Mouse (Mus musculus) neural tube, embryonic 13.5 days (tissue): Measurements from ENCODE around the gene Ly6c2. TPM values are rescaled to one million over a fixed set of nuclear protein-coding genes. Genes with fewer than 3 reads are reported as not detected.
"Not testable (repeated sequence)": the region's sequence is repeated elsewhere in the genome, so short reads cannot be mapped to it uniquely, and the experiment has no call there.

Experiments
- ATAC-seq: fragments of 200-750 bp; cut with Nextera tagmentation; 2 replicates; pipeline ENCODE4 v1.8.0; 2017; ENCODE audit warnings: low read depth, mild to moderate bottlenecking, moderate TSS enrichment, moderate library complexity
- H3K27ac ChIP-seq: fragments of 300-500 bp; sonication (generic); replicated peaks from 2 replicates; pipeline ENCODE4 v1.5.1; 2015; ENCODE audit warnings: moderate library complexity, mild to moderate bottlenecking, inconsistent platforms
- H3K27me3 ChIP-seq: fragments of 300-500 bp; sonication (generic); 2 replicates; pipeline ENCODE4 v1.6.1; 2015; ENCODE audit warnings: mild to moderate bottlenecking, inconsistent platforms
- H3K36me3 ChIP-seq: fragments of 300-500 bp; sonication (generic); 2 replicates; pipeline ENCODE4 v1.6.1; 2015; ENCODE audit warnings: mild to moderate bottlenecking, inconsistent platforms
- H3K4me1 ChIP-seq: fragments of 300-500 bp; sonication (generic); replicated peaks from 2 replicates; pipeline ENCODE4 v1.6.1; 2015; ENCODE audit warnings: inconsistent platforms
- H3K4me2 ChIP-seq: fragments of 300-500 bp; sonication (generic); 2 replicates; pipeline ENCODE4 v1.6.1; 2015; ENCODE audit warnings: inconsistent platforms, mild to moderate bottlenecking, moderate library complexity
- H3K4me3 ChIP-seq: fragments of 300-500 bp; sonication (generic); 2 replicates; pipeline ENCODE4 v1.5.1; 2015; ENCODE audit warnings: mild to moderate bottlenecking, inconsistent platforms
- H3K9ac ChIP-seq: fragments of 300-500 bp; sonication (generic); 2 replicates; pipeline ENCODE4 v1.6.1; 2015; ENCODE audit warnings: moderate library complexity, mild to moderate bottlenecking, inconsistent platforms
- H3K9me3 ChIP-seq: fragments of 300-500 bp; sonication (generic); 2 replicates; pipeline ENCODE4 v1.6.1; 2016; ENCODE audit warnings: inconsistent platforms
- WGBS: fragments of 180-500 bp; shearing (Covaris S2); methylation state at CpG from one replicate; pipeline ENCODE4 v1.1.7; 2015; 5-methylcytosine and 5-hydroxymethylcytosine counted together
- polyA plus RNA-seq: library from polyadenylated mRNA; unstranded; fragments of >200 nt; fragmentation: Nextera tagmentation; extraction: Ambion mirVana; gene quantifications from 2 replicates; pipeline ENCODE4 v1.2.1, GENCODE M21; 2015

Ly6c2 gene
- polyA plus RNA-seq, 1 experiment from 2014 or later: not detected

DNA sequence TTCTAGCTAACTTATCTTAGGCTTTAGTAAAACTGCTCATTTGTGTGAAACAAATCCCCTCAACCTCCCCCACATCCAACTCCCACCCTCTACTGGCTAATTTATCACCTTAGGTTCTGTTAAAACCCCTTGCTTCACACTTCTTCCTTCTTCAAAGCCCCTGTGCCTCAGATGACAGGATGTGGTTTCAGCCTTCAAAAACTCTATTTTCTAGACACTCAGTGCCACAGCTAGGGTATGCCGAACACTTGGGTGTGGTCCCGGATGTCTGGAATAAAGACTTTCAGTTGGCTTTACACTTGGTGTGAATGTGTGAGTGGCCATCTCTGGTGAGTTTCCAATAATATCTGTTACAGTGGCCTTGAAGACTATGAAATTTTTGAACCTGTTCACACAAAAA, 4.8 kb upstream of the Ly6c2 start:
- Histone ChIP-seq H3K27me3 (no peaks in the 10 kb centered on the region), H3K9me3 (no peaks in the 10 kb centered on the region), H3K4me1 (no peaks in the 10 kb centered on the region), H3K4me2 (no peak overlapping the region), H3K36me3 (no peaks in the 10 kb centered on the region), H3K9ac (no peak overlapping the region), H3K4me3 (no peak overlapping the region), H3K27ac (no peak overlapping the region)
- ATAC-seq: no peak
- WGBS: 86% methylated on average over 2 of the region's 2 CpGs

DNA sequence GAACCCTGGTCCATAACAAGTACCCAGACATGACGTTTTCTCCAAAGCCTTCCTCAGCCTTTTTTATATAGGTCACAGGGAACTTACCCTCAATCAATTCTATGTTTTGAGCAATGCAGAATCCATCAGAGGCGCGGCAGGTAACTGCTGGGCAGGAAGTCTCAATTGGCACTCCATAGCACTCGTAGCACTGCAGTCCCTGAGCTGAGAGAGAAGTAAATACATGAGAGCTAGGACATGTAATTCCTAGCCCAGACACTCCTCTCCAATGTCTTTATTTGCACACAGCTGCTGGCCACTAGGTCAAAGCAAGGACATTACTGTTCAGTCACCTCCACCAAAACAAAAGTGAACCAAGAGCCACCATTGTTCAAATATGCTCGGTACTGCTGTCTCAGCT, 1.3 kb downstream of the Ly6c2 start:
- not testable (repeated sequence) for H3K36me3 ChIP-seq, H3K27me3 ChIP-seq, ATAC-seq, H3K4me1 ChIP-seq, H3K9ac ChIP-seq, H3K9me3 ChIP-seq, H3K4me3 ChIP-seq, H3K27ac ChIP-seq, H3K4me2 ChIP-seq
- 86% methylated on average over 4 of the region's 5 CpGs for WGBS

DNA sequence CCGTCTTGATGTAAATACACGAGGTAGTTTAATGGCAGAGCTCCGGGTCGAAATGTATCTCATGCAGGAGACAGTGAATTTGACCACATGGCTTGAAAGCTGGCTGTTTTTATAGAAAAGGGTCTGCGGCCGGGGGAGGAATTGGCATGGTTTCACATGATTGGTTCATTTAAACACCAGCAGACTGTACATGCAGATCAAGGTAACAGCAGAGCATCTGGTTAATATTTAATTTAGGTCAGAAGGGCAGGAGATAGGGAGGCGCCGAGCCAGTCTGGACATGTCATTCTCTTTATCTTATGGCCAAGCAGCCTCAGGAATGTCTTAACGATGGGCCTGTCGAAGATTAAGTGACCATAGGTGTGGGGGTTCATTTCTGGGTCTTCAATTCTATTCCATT, 12.5 kb downstream of the Ly6c2 start:
- ATAC-seq: no peak
- 88% methylated on average over 10 of the region's 10 CpGs for WGBS
- Histone ChIP-seq H3K27ac (no peak overlapping the region), H3K9ac (no peak overlapping the region), H3K4me1 (no peaks in the 10 kb centered on the region), H3K27me3 (no peaks in the 10 kb centered on the region), H3K4me3 (no peak overlapping the region), H3K36me3 (no peaks in the 10 kb centered on the region), H3K9me3 (no peaks in the 10 kb centered on the region), H3K4me2 (no peak overlapping the region)

DNA sequence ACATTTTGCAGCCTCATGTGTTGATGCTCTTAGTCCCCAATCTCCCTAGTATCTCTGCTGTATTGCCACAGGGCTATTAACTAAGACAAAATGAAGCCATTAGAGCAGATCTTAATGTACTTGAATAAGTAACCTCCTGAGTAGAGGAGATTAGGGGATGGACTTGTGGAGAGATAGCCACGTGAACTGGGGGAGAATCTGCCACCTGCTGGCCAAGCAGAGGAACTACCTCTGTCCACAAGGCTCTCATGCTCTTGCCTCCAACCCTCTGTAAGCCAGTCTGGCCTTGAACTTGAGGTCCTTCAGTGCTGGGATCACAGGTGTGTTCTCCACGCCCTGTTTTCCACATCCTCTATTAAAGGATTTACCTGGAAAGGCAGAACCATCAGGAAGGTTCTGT, 23.7 kb downstream of the Ly6c2 start:
- WGBS: 17% methylated on average over 2 of the region's 2 CpGs
- H3K36me3 ChIP-seq, H3K9me3 ChIP-seq, ATAC-seq, H3K27ac ChIP-seq, H3K4me3 ChIP-seq, H3K4me1 ChIP-seq, H3K9ac ChIP-seq, H3K4me2 ChIP-seq, H3K27me3 ChIP-seq: not testable (repeated sequence)

DNA sequence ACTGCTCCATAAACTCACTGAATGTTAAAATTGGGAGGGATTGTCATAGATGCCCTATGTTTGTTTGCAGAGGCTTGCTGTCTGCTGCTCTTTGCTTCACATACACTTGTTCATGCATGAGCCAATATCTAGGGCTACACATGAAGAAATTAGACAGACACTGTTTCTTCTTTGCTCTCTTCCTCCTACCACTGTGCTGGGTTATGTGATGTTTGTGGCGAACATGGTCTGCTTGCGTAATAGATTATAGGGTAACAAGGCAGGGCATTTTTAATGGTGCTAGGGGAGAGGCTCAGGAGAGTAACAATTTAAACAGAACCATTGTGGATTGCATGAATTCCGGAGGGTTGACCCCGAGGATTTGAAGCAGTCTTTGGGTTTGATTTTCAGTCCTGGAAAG, 41.8 kb downstream of the Ly6c2 start:
- WGBS: 91% methylated on average over 4 of the region's 4 CpGs
- Histone ChIP-seq H3K9ac (no peak overlapping the region), H3K4me1 (no peaks in the 10 kb centered on the region), H3K36me3 (no peaks in the 10 kb centered on the region), H3K4me3 (no peak overlapping the region), H3K4me2 (no peak overlapping the region), H3K27me3 (no peaks in the 10 kb centered on the region), H3K9me3 (no peaks in the 10 kb centered on the region), H3K27ac (no peak overlapping the region)
- no peak for ATAC-seq

DNA sequence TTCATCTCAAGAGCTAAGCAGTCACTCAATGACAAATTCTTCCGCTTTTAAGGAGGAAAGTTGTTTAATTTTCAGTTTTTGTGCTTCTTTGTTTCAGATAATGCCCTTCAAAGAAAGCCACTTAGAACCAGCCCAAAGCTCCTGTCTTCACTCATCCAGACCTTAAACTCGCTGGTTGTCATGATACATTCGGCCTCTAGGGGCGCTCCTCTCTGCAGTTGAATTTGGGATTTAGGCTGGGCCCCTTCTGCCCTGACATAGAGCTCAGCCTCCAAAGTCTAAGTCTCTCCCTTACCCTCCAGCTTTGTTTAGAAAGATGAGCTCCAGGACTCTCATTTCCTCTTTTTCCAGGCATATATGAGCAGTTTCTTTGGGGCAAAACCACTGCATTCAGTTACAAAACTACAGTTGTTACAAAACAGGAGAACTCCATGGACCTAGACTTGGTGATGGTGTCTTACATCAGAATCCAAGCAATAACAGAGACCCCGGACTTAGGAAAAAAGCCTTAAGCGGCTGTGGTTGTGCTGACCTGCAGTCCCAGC, 49.7 kb downstream of the Ly6c2 start:
- H3K27me3 ChIP-seq, H3K27ac ChIP-seq, H3K4me3 ChIP-seq, H3K9ac ChIP-seq, H3K4me2 ChIP-seq, H3K9me3 ChIP-seq, H3K36me3 ChIP-seq, H3K4me1 ChIP-seq, ATAC-seq: not testable (repeated sequence)
- 37% methylated on average over 6 of the region's 6 CpGs for WGBS

DNA sequence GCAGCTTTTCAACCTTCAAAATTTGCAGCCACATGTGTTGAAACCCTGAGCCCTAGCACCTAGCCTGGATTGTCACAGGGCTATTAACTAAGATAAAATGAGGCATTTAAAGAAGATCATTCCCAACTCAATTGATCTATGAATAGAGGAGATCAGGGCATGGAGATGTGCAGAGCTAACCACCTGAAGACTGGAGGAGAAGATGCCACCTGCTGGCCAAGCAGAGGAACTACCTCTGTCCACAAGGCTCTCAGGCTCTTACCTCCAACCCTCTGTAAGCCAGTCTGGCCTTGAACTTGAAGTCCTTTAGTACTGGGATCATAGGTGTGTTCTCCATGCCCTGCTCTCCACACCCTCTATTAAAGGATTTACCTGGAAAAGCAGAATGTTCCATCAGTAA, 51.3 kb downstream of the Ly6c2 start:
- Histone ChIP-seq H3K27ac (no peak overlapping the region), H3K4me3 (no peak overlapping the region), H3K4me2 (no peak overlapping the region), H3K36me3 (no peaks in the 10 kb centered on the region), H3K27me3 (no peaks in the 10 kb centered on the region), H3K9me3 (no peaks in the 10 kb centered on the region), H3K9ac (no peak overlapping the region), H3K4me1 (no peaks in the 10 kb centered on the region)
- ATAC-seq: no peak

Other genes starting within 250 kb of the Ly6c2 start
- not detected in 2 replicates for gene 2010109I03Rik, start 214.9 kb downstream of the Ly6c2 start, polyA plus RNA-seq
- gene Ly6i, start 128.5 kb downstream of the Ly6c2 start, polyA plus RNA-seq: not detected in 2 replicates
- 0.40 and 0.54 TPM in 2 replicates for gene Ly6a, start 113.9 kb downstream of the Ly6c2 start, polyA plus RNA-seq
- 2.6 and 3.3 TPM in 2 replicates for gene Ly6c1, start 63.1 kb downstream of the Ly6c2 start, polyA plus RNA-seq
- gene Ly6g, start 43.3 kb upstream of the Ly6c2 start, polyA plus RNA-seq: not detected in 2 replicates
- gene BC025446, start 104.4 kb upstream of the Ly6c2 start, polyA plus RNA-seq: not detected in 2 replicates
- not detected in 2 replicates for gene Ly6f, start 156.5 kb upstream of the Ly6c2 start, polyA plus RNA-seq